Mouse (Mus musculus): Measurements from ENCODE around the gene Spen.

The Spen gene

GRCm38 (mm10) chr4:141528938-141529337 lies 9.5 kb downstream of the Spen start:
- no peak for DNase-seq (ENCODE audit: low spot score in 2 of 2)

- no peak for DNase-seq (ENCODE audit: low spot score in 2 of 2)
Measured at GRCm38 (mm10) chr4:141526936-141527650, 11.3 kb downstream of the Spen start.

- no peak for DNase-seq (ENCODE audit: low spot score in 2 of 2)
Measured at GRCm38 (mm10) chr4:141525940-141526339, 12.5 kb downstream of the Spen start.

- no peak for DNase-seq (ENCODE audit: low spot score in 2 of 2)
Measured at GRCm38 (mm10) chr4:141524658-141525057, 13.7 kb downstream of the Spen start.

- DNase-seq (ENCODE audit: low spot score in 2 of 2), result no peak
Measured at GRCm38 (mm10) chr4:141523128-141523527, 15.3 kb downstream of the Spen start.

- no peak for DNase-seq (ENCODE audit: low spot score in 2 of 2)
Measured at GRCm38 (mm10) chr4:141518386-141518785, 20.0 kb downstream of the Spen start.

- no peak for DNase-seq (ENCODE audit: low spot score in 2 of 2)
Measured at GRCm38 (mm10) chr4:141514179-141514641, 24.2 kb downstream of the Spen start.

GRCm38 (mm10) chr4:141512145-141512544 lies 26.3 kb downstream of the Spen start:
- no peak for DNase-seq (ENCODE audit: low spot score in 2 of 2)

- DNase-seq (ENCODE audit: low spot score in 2 of 2), result no peak
Measured at GRCm38 (mm10) chr4:141510457-141510856, 27.9 kb downstream of the Spen start.

- peak in 1 of 2 experiments; percentile 32 for DNase-seq (ENCODE audit: low spot score in 2 of 2)
Measured at GRCm38 (mm10) chr4:141506893-141507292, 31.5 kb downstream of the Spen start.

GRCm38 (mm10) chr4:141506352-141506751 lies 32.0 kb downstream of the Spen start:
- DNase-seq (ENCODE audit: low spot score in 2 of 2), result peak in 1 of 2 experiments; percentile 55

- DNase-seq (ENCODE audit: low spot score in 2 of 2), result no peak
Measured at GRCm38 (mm10) chr4:141505810-141506209, 32.6 kb downstream of the Spen start.

- DNase-seq (ENCODE audit: low spot score in 2 of 2), result no peak
Measured at GRCm38 (mm10) chr4:141504471-141504870, 33.9 kb downstream of the Spen start.

GRCm38 (mm10) chr4:141502723-141503122 lies 35.7 kb downstream of the Spen start:
- DNase-seq (ENCODE audit: low spot score in 2 of 2), result no peak

GRCm38 (mm10) chr4:141501058-141501457 lies 37.3 kb downstream of the Spen start:
- no peak for DNase-seq (ENCODE audit: low spot score in 2 of 2)

GRCm38 (mm10) chr4:141500637-141501036 lies 37.8 kb downstream of the Spen start:
- no peak for DNase-seq (ENCODE audit: low spot score in 2 of 2)

GRCm38 (mm10) chr4:141488670-141489069 lies 49.7 kb downstream of the Spen start:
- peak in 1 of 2 experiments; percentile 57 for DNase-seq (ENCODE audit: low spot score in 2 of 2)

GRCm38 (mm10) chr4:141487581-141487980 lies 50.8 kb downstream of the Spen start:
- no peak for DNase-seq (ENCODE audit: low spot score in 2 of 2)

- DNase-seq (ENCODE audit: low spot score in 2 of 2), result no peak
Measured at GRCm38 (mm10) chr4:141484071-141484470, 54.3 kb downstream of the Spen start.

GRCm38 (mm10) chr4:141479411-141479810 lies 59.0 kb downstream of the Spen start:
- DNase-seq (ENCODE audit: low spot score in 2 of 2), result no peak

GRCm38 (mm10) chr4:141478794-141479193 lies 59.6 kb downstream of the Spen start:
- no peak for DNase-seq (ENCODE audit: low spot score in 2 of 2)

GRCm38 (mm10) chr4:141478225-141478624 lies 60.2 kb downstream of the Spen start:
- no peak for DNase-seq (ENCODE audit: low spot score in 2 of 2)

- DNase-seq (ENCODE audit: low spot score in 2 of 2), result peak in 1 of 2 experiments; percentile 64
Measured at GRCm38 (mm10) chr4:141477681-141478102, 60.7 kb downstream of the Spen start.

- DNase-seq (ENCODE audit: low spot score in 2 of 2), result no peak
Measured at GRCm38 (mm10) chr4:141474431-141474830, 64.0 kb downstream of the Spen start.
